In genomic region chr2:165815103-165815880, GRCm38 (mm10) we compare ENCODE assay signal across 19 mouse cellular contexts.
DNase-seq lines count a peak whose midpoint lies in the region; ATAC-seq and TF ChIP-seq lines count a peak whose summit lies in the region.
"Had no signal": no experiment of that assay in that cellular context is flagged by ENCODE, and none has a peak within 500 bp of the region (broad histone marks: within the 10 kb centered on the region; RNA-seq: fewer than 3 reads in every experiment).

No protein-coding gene starts in this region.

- H3K4me2 ChIP-seq in forebrain, embryonic 13.5 days: no peak overlapping the region
- H3K4me2 ChIP-seq in forebrain, embryonic 16.5 days (ENCODE audit: low read length): no peak overlapping the region
- H3K4me2 ChIP-seq in hindbrain, embryonic 13.5 days: no peak overlapping the region
- no peak overlapping the region for H3K4me2 ChIP-seq in hindbrain, postnatal 0 days (ENCODE audit: low read depth, low read length)
- no peak overlapping the region for H3K4me2 ChIP-seq in hindbrain, embryonic 14.5 days (replicated peaks)

- peak overlapping the region; percentile 49; the same call in 1 of the 2 replicates for H3K27ac ChIP-seq in forebrain, embryonic 13.5 days
- H3K27ac ChIP-seq in forebrain, embryonic 16.5 days (ENCODE audit: low read length): no peak overlapping the region
- peak overlapping the region; percentile 77 for H3K27ac ChIP-seq in hindbrain, embryonic 13.5 days
- no peak overlapping the region for H3K27ac ChIP-seq in hindbrain, postnatal 0 days
- H3K27ac ChIP-seq in hindbrain, embryonic 14.5 days: peak overlapping the region; percentile 20; the same call in 1 of the 2 replicates
- H3K27ac ChIP-seq: stomach, postnatal 0 days had no signal

- H3K36me3 ChIP-seq in forebrain, embryonic 13.5 days (ENCODE audit: poor library complexity, severe bottlenecking): peaks cover 92% of the 10 kb centered on the region
- H3K36me3 ChIP-seq in forebrain, embryonic 16.5 days (ENCODE audit: control insufficient read depth, insufficient read depth): peaks cover 28% of the 10 kb centered on the region
- H3K36me3 ChIP-seq in hindbrain, embryonic 13.5 days: peaks cover 81% of the 10 kb centered on the region
- peaks cover 39% of the 10 kb centered on the region for H3K36me3 ChIP-seq in hindbrain, postnatal 0 days (ENCODE audit: insufficient read depth, low read length)
- H3K36me3 ChIP-seq in E14TG2a.4 (ENCODE audit: insufficient read depth, low read length): peaks cover 99% of the 10 kb centered on the region
- peaks cover 96% of the 10 kb centered on the region for H3K36me3 ChIP-seq in hindbrain, embryonic 14.5 days (replicated peaks; ENCODE audit: control insufficient read depth, insufficient read depth)

- H3K9me3 ChIP-seq in forebrain, embryonic 13.5 days (replicated peaks): no peaks in the 10 kb centered on the region
- H3K9me3 ChIP-seq in forebrain, embryonic 16.5 days (ENCODE audit: control insufficient read depth, low read length): no peaks in the 10 kb centered on the region
- no peaks in the 10 kb centered on the region for H3K9me3 ChIP-seq in hindbrain, embryonic 13.5 days
- H3K9me3 ChIP-seq in hindbrain, postnatal 0 days (ENCODE audit: low read length): no peaks in the 10 kb centered on the region
- no peaks in the 10 kb centered on the region for H3K9me3 ChIP-seq in E14TG2a.4 (ENCODE audit: low read length)
- H3K9me3 ChIP-seq in hindbrain, embryonic 14.5 days (ENCODE audit: control insufficient read depth, low read length): no peaks in the 10 kb centered on the region

- no peak overlapping the region for H3K4me3 ChIP-seq in forebrain, embryonic 13.5 days
- no peak overlapping the region for H3K4me3 ChIP-seq in forebrain, embryonic 16.5 days (replicated peaks; ENCODE audit: low read length)
- no peak overlapping the region for H3K4me3 ChIP-seq in hindbrain, embryonic 13.5 days
- H3K4me3 ChIP-seq in hindbrain, postnatal 0 days (ENCODE audit: low read length): no peak overlapping the region
- peak overlapping the region; percentile 89 for H3K4me3 ChIP-seq in E14TG2a.4 (replicated peaks; ENCODE audit: low read length)
- H3K4me3 ChIP-seq in hindbrain, embryonic 14.5 days (replicated peaks; ENCODE audit: low read length): no peak overlapping the region

- H3K9ac ChIP-seq in forebrain, embryonic 13.5 days: no peak overlapping the region; the same call in 1 of the 2 replicates
- H3K9ac ChIP-seq in forebrain, embryonic 16.5 days (replicated peaks; ENCODE audit: low read depth, low read length): no peak overlapping the region
- no peak overlapping the region for H3K9ac ChIP-seq in hindbrain, embryonic 13.5 days
- H3K9ac ChIP-seq in hindbrain, postnatal 0 days (replicated peaks; ENCODE audit: low read length): no peak overlapping the region
- no peak overlapping the region for H3K9ac ChIP-seq in hindbrain, embryonic 14.5 days
- H3K9ac ChIP-seq: liver, postnatal 0 days had no signal

- DNase-seq in hindbrain, postnatal 0 days (ENCODE audit: low spot score): no peak
- DNase-seq in hindbrain, embryonic 14.5 days (ENCODE audit: low spot score): no peak
- DNase-seq in spleen, adult 12 weeks (ENCODE audit: low spot score): no peak
- DNase-seq in yolk sac, embryonic 10.5 days (ENCODE audit: low spot score): no peak
- DNase-seq: adrenal gland, postnatal 14 days; cerebellum, adult 18-20 months; kidney, adult 2 months; kidney, postnatal 14 days; layer of hippocampus, adult 9-11 months; liver; liver, postnatal 0 days; lung, postnatal 14 days; thymus, postnatal 14 days had no signal

- no peak for ATAC-seq in forebrain, embryonic 13.5 days
- ATAC-seq in forebrain, embryonic 16.5 days: no peak
- no peak for ATAC-seq in hindbrain, embryonic 13.5 days (ENCODE audit: low FRiP score)
- ATAC-seq in hindbrain, postnatal 0 days: no peak
- no peak for ATAC-seq in hindbrain, embryonic 14.5 days (ENCODE audit: low FRiP score)
- ATAC-seq: activated CD4-positive, CD25-positive, alpha-beta regulatory T cell, adult 4 months; liver, postnatal 0 days had no signal

- WGBS in forebrain, embryonic 13.5 days: 83% methylated on average over 25 of the region's 28 CpGs
- WGBS in forebrain, embryonic 16.5 days: 82% methylated on average over 27 of the region's 28 CpGs
- WGBS in hindbrain, embryonic 13.5 days: 70% methylated on average over 27 of the region's 28 CpGs
- WGBS in hindbrain, postnatal 0 days: 72% methylated on average over 27 of the region's 28 CpGs
- 81% methylated on average over 26 of the region's 28 CpGs for WGBS in hindbrain, embryonic 14.5 days

- H3K27me3 ChIP-seq in forebrain, embryonic 13.5 days: no peaks in the 10 kb centered on the region
- no peaks in the 10 kb centered on the region for H3K27me3 ChIP-seq in forebrain, embryonic 16.5 days (replicated peaks; ENCODE audit: control insufficient read depth, insufficient read depth, low read length)
- no peaks in the 10 kb centered on the region for H3K27me3 ChIP-seq in hindbrain, embryonic 13.5 days
- no peaks in the 10 kb centered on the region for H3K27me3 ChIP-seq in hindbrain, postnatal 0 days (ENCODE audit: insufficient read depth, low read length)
- H3K27me3 ChIP-seq in E14TG2a.4 (ENCODE audit: insufficient read depth, low read length): no peaks in the 10 kb centered on the region
- no peaks in the 10 kb centered on the region for H3K27me3 ChIP-seq in hindbrain, embryonic 14.5 days (ENCODE audit: control insufficient read depth, insufficient read depth, low read length)

- no peak for TF ChIP-seq CTCF in hindbrain, postnatal 0 days (IDR thresholded peaks at IDR 0.05; ENCODE audit: low read depth)
- TF ChIP-seq CTCF in E14TG2a.4 (conservative IDR thresholded peaks at IDR 0.05; ENCODE audit: low read length): no peak

- peaks cover 11% of the 10 kb centered on the region; the same call in 1 of the 2 replicates for H3K4me1 ChIP-seq in forebrain, embryonic 13.5 days
- H3K4me1 ChIP-seq in forebrain, embryonic 16.5 days (replicated peaks; ENCODE audit: control insufficient read depth, insufficient read depth, low read length): no peaks in the 10 kb centered on the region; the same call in 1 of the 2 replicates
- peaks cover 39% of the 10 kb centered on the region for H3K4me1 ChIP-seq in hindbrain, embryonic 13.5 days (replicated peaks)
- H3K4me1 ChIP-seq in hindbrain, postnatal 0 days (ENCODE audit: insufficient read depth, low read length): 0 out of 2 replicates have a peak, but pooled peaks cover 4% of the 10 kb centered on the region
- H3K4me1 ChIP-seq in E14TG2a.4 (replicated peaks; ENCODE audit: low read depth, low read length): peaks cover 82% of the 10 kb centered on the region
- no peaks in the 10 kb centered on the region; the same call in 1 of the 2 replicates for H3K4me1 ChIP-seq in hindbrain, embryonic 14.5 days (replicated peaks; ENCODE audit: control insufficient read depth, insufficient read depth, low read length)

Comparison
In these comparisons a context has a peak if more than half of its experiments do, and no peak if none do; other contexts are left out.
1. H3K27ac ChIP-seq: peak in forebrain, embryonic 13.5 days (single experiment), hindbrain, embryonic 13.5 days (single experiment) and hindbrain, embryonic 14.5 days (single experiment); none in forebrain, embryonic 16.5 days (single experiment) and hindbrain, postnatal 0 days (single experiment).